ENCODE assay signal across 8 mouse cellular contexts in genomic region chr19:46483701-46484328, GRCm38 (mm10). TPM values are rescaled to one million over a fixed set of nuclear protein-coding genes. Genes with fewer than 3 reads are reported as not detected.
DNase-seq lines count a peak whose midpoint lies in the region; ATAC-seq and TF ChIP-seq lines count a peak whose summit lies in the region.

No protein-coding gene starts in this region.

- H3K9ac ChIP-seq in embryonic facial prominence, embryonic 15.5 days, result no peak overlapping the region
- peak overlapping the region; percentile 41; the same call in 1 of the 2 replicates for H3K9ac ChIP-seq in intestine, embryonic 16.5 days (ENCODE audit: low read depth, low read length)
- no peak overlapping the region for H3K9ac ChIP-seq in lung, embryonic 14.5 days

- no peaks in the 10 kb centered on the region for H3K27me3 ChIP-seq in embryonic facial prominence, embryonic 15.5 days
- no peaks in the 10 kb centered on the region for H3K27me3 ChIP-seq in intestine, embryonic 16.5 days (replicated peaks; ENCODE audit: control insufficient read depth, insufficient read depth, low read length)
- H3K27me3 ChIP-seq in lung, embryonic 14.5 days (ENCODE audit: insufficient read depth, low read length), result no peaks in the 10 kb centered on the region

- ATAC-seq in embryonic facial prominence, embryonic 15.5 days (ENCODE audit: insufficient number of reproducible peaks, low FRiP score, low TSS enrichment, low read depth), result no peak
- no peak for ATAC-seq in intestine, embryonic 16.5 days
- no peak for ATAC-seq in lung, embryonic 14.5 days (ENCODE audit: insufficient read depth)
- no peak for ATAC-seq in granulocyte monocyte progenitor cell, adult 5-6 weeks (replicated peaks; ENCODE audit: poor library complexity, severe bottlenecking)

- intact Hi-C loops in gastrocnemius, postnatal 14 days (cut with DNase I; ENCODE audit: low total_unique reads), result no loop called here

- H3K4me1 ChIP-seq in embryonic facial prominence, embryonic 15.5 days, result peaks cover 70% of the 10 kb centered on the region
- H3K4me1 ChIP-seq in intestine, embryonic 16.5 days (ENCODE audit: control insufficient read depth, insufficient read depth, low read length), result peaks cover 50% of the 10 kb centered on the region
- H3K4me1 ChIP-seq in lung, embryonic 14.5 days (ENCODE audit: insufficient read depth), result peaks cover 42% of the 10 kb centered on the region

- TF ChIP-seq CTCF in lung, embryonic 14.5 days (IDR thresholded peaks at IDR 0.05; ENCODE audit: low read depth), result no peak

- H3K4me2 ChIP-seq in embryonic facial prominence, embryonic 15.5 days (replicated peaks), result no peak overlapping the region
- no peak overlapping the region for H3K4me2 ChIP-seq in intestine, embryonic 16.5 days (ENCODE audit: low read depth, low read length)
- H3K4me2 ChIP-seq in lung, embryonic 14.5 days, result no peak overlapping the region

- DNase-seq in gastrocnemius, postnatal 14 days, result peak; percentile 61
- no peak for DNase-seq in gastrocnemius, adult 8-10 months (ENCODE audit: low spot score in 2 of 2)
- DNase-seq in NIH3T3 (ENCODE audit: low read depth), result peak; percentile 57
- DNase-seq in lung, embryonic 14.5 days, result no peak
- no peak for DNase-seq in thymus, postnatal 10 days (ENCODE audit: low spot score in 2 of 2)

- peak overlapping the region; percentile 77 for H3K27ac ChIP-seq in embryonic facial prominence, embryonic 15.5 days (replicated peaks)
- peak overlapping the region; percentile 38; the same call in 1 of the 2 replicates for H3K27ac ChIP-seq in intestine, embryonic 16.5 days (ENCODE audit: low read length)
- H3K27ac ChIP-seq in lung, embryonic 14.5 days (ENCODE audit: low read depth), result peak overlapping the region; percentile 74

- WGBS in embryonic facial prominence, embryonic 15.5 days, result 62% methylated on average over 15 of the region's 15 CpGs
- WGBS in intestine, embryonic 16.5 days, result 73% methylated on average over 15 of the region's 15 CpGs
- 75% methylated on average over 15 of the region's 15 CpGs for WGBS in lung, embryonic 14.5 days

- H3K36me3 ChIP-seq in embryonic facial prominence, embryonic 15.5 days, result peaks cover 37% of the 10 kb centered on the region
- peaks cover 3% of the 10 kb centered on the region; the same call in 1 of the 2 replicates for H3K36me3 ChIP-seq in intestine, embryonic 16.5 days (ENCODE audit: control insufficient read depth, insufficient read depth, low read length)
- H3K36me3 ChIP-seq in lung, embryonic 14.5 days (ENCODE audit: insufficient read depth), result peaks cover 50% of the 10 kb centered on the region

- no peaks in the 10 kb centered on the region for H3K9me3 ChIP-seq in embryonic facial prominence, embryonic 15.5 days (replicated peaks)
- H3K9me3 ChIP-seq in intestine, embryonic 16.5 days (ENCODE audit: control insufficient read depth, low read length), result no peaks in the 10 kb centered on the region
- no peaks in the 10 kb centered on the region for H3K9me3 ChIP-seq in lung, embryonic 14.5 days (ENCODE audit: low read depth, low read length)

- no peak overlapping the region for H3K4me3 ChIP-seq in embryonic facial prominence, embryonic 15.5 days (replicated peaks)
- no peak overlapping the region for H3K4me3 ChIP-seq in intestine, embryonic 16.5 days (ENCODE audit: low read length)
- H3K4me3 ChIP-seq in lung, embryonic 14.5 days (ENCODE audit: low read depth, low read length), result no peak overlapping the region

RNA-seq across cellular contexts. Expression of gene Trim8, which starts 17.7 kb away (rescaled TPM):
- total RNA-seq in gastrocnemius, postnatal 14 days (2021), result 10 to 100 TPM; 20.1 to 23.1 TPM
- total RNA-seq in gastrocnemius, adult 8-10 months (2022), result 10 to 100 TPM; 22.0 to 24.0 (median 22.7) TPM
- 20.7 and 21.7 TPM in 2 replicates for polyA plus RNA-seq in embryonic facial prominence, embryonic 15.5 days (2015; fragmentation: Nextera tagmentation; extraction: Ambion mirVana)
- polyA plus RNA-seq in intestine, embryonic 16.5 days (2015; fragmentation: Nextera tagmentation; extraction: Ambion mirVana), result 10.1 and 13.7 TPM in 2 replicates
- 28.3 and 31.0 TPM in 2 replicates for polyA plus RNA-seq in lung, embryonic 14.5 days (2014; fragmentation: Nextera tagmentation; extraction: Ambion mirVana)
- total RNA-seq in granulocyte monocyte progenitor cell, adult 5-6 weeks (2014; fragmentation: Nextera tagmentation), result 10.9 and 13.9 TPM in 2 replicates
- total RNA-seq in granulocyte monocyte progenitor cell, adult 5-6 weeks (2017), result 12.2 and 13.6 TPM in 2 replicates

Comparison
In these comparisons a context has a peak if more than half of its experiments do, and no peak if none do; other contexts are left out.
1. DNase-seq: peak in gastrocnemius, postnatal 14 days (single experiment) and NIH3T3 (single experiment); none in gastrocnemius, adult 8-10 months (0 of 2), lung, embryonic 14.5 days (single experiment) and thymus, postnatal 10 days (0 of 2).
2. Peak in every context shown above with its lines, with median percentiles within 50 percentile points of each other: H3K27ac ChIP-seq.